Mouse (Mus musculus) liver, postnatal 0 days (tissue): Measurements from ENCODE around the gene Duox2.
"Not testable (repeated sequence)": the region's sequence is repeated elsewhere in the genome, so short reads cannot be mapped to it uniquely, and the experiment has no call there.

Source experiments
- CTCF ChIP-seq: sonication (generic); IDR thresholded peaks from 2 replicates; pipeline ENCODE4 v1.5.1; 2016; ENCODE audit warnings: antibody characterized with exemption, low read depth
- EP300 ChIP-seq: IDR thresholded peaks from 2 replicates; pipeline ENCODE4 v1.6.1; 2016; ENCODE audit warnings: antibody characterized with exemption, low read depth, mild to moderate bottlenecking

DNA sequence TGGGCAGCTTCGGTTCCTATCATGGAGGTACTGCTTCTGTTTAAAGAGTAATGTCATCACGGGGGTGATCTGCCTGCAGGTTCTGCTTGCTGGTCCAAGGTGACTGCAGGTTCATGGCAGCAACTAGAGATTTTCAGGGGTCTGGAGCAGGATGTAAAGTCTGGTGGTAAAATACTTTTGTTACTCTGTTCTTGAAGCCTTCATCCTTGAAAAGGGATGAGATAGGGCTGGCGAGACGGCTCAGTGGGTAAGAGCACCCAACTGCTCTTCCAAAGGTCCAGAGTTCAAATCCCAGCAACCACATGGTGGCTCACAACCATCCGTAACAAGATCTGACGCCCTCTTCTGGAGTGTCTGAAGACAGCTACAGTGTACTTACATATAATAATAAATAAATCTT lies 32.1 kb upstream of the Duox2 start:
- not testable (repeated sequence) for TF ChIP-seq CTCF, EP300
